Mouse (Mus musculus): ENCODE results near the gene Rnf135.

GRCm38 (mm10) chr11:80173963-80174670 lies 9.5 kb upstream of the Rnf135 start:
- no peak for TF ChIP-seq CTCF (IDR thresholded peaks at IDR 0.05; ENCODE audit: insufficient read depth, low read depth, low read length)
- no peak for TF ChIP-seq POLR2A (IDR thresholded peaks at IDR 0.05; ENCODE audit: insufficient read depth, low read depth, low read length)
